Mouse (Mus musculus): Measurements from ENCODE around the gene Hist1h3f. TPM values are rescaled to one million over a fixed set of nuclear protein-coding genes. Genes with fewer than 3 reads are reported as not detected.
A peak's percentile ranks its signal among the peaks of the same experiment; 100 is the strongest.
"Not testable (repeated sequence)": the region's sequence is repeated elsewhere in the genome, so short reads cannot be mapped to it uniquely, and the experiment has no call there.

Hist1h3f gene
- polyA plus RNA-seq, 1 experiment = 7.0 TPM

DNA sequence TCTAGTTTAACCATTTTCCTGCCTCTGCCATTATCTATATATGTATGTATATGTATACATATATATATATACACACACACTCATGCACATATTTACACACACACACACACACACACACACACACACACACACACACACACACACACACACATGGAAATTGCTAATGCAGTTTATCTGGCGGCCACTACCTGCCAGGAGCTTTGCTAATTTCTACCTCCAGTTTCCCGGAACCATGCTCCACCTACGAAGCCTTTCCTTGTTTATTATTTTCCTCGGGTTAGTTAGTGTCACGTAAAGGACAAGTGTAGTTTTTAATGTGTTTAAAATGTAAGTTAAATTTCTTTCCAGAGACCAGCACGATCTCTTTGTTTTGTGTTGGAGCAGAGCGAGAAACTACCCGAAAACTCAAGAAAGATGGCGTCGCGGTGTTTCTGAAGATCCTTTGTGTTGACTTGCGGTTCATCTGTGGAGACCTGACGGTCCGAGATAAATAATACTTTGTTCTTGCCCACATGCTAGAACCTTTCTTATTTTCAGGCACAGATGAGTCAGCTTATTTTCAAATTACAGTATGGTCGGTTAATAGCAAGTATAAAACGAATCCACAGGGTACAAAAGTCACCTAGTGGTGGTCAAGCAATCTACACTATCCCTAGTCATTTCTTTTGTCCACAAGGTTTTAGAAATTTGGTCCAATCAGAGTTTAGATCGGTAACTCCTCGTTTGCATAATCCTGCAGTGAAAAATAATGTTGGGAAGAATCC is 19.0 kb downstream of the Hist1h3f start:
- Histone ChIP-seq H3K27me3 (replicated peaks) (no peaks in the 10 kb centered on the region), H3K9me3 (no peaks in the 10 kb centered on the region), H3K4me1 (peaks cover 27% of the 10 kb centered on the region; the same call in 1 of the 2 replicates), H3K36me3 (replicated peaks; ENCODE audit: low read length) (no peaks in the 10 kb centered on the region), H3K4me3 (replicated peaks) (peak overlapping the region; percentile 91)
- TF ChIP-seq FLI1 (IDR thresholded peaks at IDR 0.05; ENCODE audit: low read length) (no peak), GATA1 (IDR thresholded peaks at IDR 0.05; ENCODE audit: borderline replicate concordance, low read length) (no peak)

GRCm38 (mm10) chr13:23564482-23564881 is 20.6 kb downstream of the Hist1h3f start:
- H3K36me3 ChIP-seq (replicated peaks; ENCODE audit: low read length) = no peaks in the 10 kb centered on the region
- no peak overlapping the region for H3K4me3 ChIP-seq (replicated peaks)
- TF ChIP-seq GATA1 (IDR thresholded peaks at IDR 0.05; ENCODE audit: borderline replicate concordance, low read length) (no peak), FLI1 (IDR thresholded peaks at IDR 0.05; ENCODE audit: low read length) (no peak)
- no peaks in the 10 kb centered on the region for H3K27me3 ChIP-seq (replicated peaks)
- H3K9me3 ChIP-seq = no peaks in the 10 kb centered on the region
- peaks cover 29% of the 10 kb centered on the region; the same call in 1 of the 2 replicates for H3K4me1 ChIP-seq

GRCm38 (mm10) chr13:23570261-23571021 is 26.6 kb downstream of the Hist1h3f start:
- not testable (repeated sequence) for H3K27me3 ChIP-seq (replicated peaks); H3K36me3 ChIP-seq (replicated peaks; ENCODE audit: low read length); H3K9me3 ChIP-seq
- peaks cover 24% of the 10 kb centered on the region; the same call in 1 of the 2 replicates for H3K4me1 ChIP-seq
- H3K4me3 ChIP-seq (replicated peaks) = peak overlapping the region; percentile 81

GRCm38 (mm10) chr13:23571022-23571503 is 27.2 kb downstream of the Hist1h3f start, which contains the start of the genes Hist1h2ae and Hist1h2bg:
TSS of gene Hist1h2ae (minus strand) at chr13:23571220.
TSS of gene Hist1h2bg (plus strand) at chr13:23571396.
- no peaks in the 10 kb centered on the region for H3K36me3 ChIP-seq (replicated peaks; ENCODE audit: low read length)
- no peaks in the 10 kb centered on the region for H3K9me3 ChIP-seq
- H3K27me3 ChIP-seq (replicated peaks) = no peaks in the 10 kb centered on the region
- H3K4me3 ChIP-seq (replicated peaks) = peak within 1 kb of the TSS; percentile 90
- TF ChIP-seq GATA1 (IDR thresholded peaks at IDR 0.05; ENCODE audit: borderline replicate concordance, low read length) (no peak), FLI1 (IDR thresholded peaks at IDR 0.05; ENCODE audit: low read length) (no peak)
- peaks cover 27% of the 10 kb centered on the region for H3K4me1 ChIP-seq

DNA sequence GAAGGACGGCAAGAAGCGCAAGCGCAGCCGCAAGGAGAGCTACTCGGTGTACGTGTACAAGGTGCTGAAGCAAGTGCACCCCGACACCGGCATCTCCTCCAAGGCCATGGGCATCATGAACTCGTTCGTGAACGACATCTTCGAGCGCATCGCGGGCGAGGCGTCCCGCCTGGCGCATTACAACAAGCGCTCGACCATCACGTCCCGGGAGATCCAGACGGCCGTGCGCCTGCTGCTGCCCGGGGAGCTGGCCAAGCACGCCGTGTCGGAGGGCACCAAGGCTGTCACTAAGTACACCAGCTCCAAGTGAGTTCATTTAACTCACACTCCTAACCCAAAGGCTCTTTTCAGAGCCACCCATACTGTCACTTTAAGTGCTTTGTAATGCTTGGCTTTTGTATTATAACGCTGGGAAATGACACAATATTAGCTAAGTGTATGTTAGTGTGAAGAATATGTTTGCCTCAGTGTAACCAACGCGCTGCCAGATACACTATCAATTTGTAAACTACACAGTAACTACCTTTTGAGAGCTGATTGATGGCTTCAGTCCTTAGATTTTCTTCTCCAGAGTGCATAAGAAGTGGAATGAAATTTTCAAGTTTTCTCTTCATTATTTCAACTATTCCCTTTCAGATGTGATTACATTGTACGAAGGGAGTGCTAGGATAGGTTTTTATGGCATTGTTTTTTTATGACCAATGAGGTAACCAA is 27.8 kb downstream of the Hist1h3f start:
- not testable (repeated sequence) for H3K36me3 ChIP-seq (replicated peaks; ENCODE audit: low read length); H3K27me3 ChIP-seq (replicated peaks)
- H3K4me1 ChIP-seq = peaks cover 33% of the 10 kb centered on the region

DNA sequence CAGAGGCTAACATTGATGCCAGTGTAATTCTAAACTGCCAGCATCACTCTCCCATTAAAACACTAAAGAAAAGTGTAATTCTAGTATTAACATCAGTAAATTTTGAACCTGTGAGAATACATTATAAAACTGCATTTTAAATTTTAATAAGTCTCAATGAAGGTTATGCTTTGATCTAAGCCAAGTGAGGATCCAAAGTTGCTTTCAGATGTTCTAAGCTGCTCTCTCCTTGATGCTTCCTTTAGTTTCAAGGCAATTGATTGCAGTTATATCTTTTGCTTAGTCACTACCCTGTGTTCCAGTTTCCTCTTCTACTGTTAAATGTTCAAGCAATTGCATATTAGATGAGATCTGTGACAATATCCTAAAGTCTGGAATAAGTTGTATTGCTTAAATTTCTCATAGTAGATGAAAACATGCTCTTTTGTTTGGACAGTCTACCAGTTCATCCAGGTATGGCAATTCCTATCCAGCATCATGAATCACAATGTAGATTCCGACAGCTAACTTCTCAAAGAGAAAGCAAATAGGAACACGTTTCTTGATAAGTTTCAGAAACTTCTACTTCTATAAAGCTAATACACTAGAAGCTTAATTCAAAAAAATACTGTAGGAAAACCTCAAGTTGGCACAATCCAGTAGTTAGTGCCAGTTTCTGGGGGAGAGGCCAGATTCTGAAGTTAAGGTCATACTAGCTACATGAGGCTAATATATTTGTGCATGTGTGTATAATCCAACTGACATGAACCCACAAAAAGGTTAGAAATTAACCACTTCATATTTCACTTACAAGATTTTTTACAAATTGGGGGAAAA is 28.6 kb downstream of the Hist1h3f start:
- no peak for TF ChIP-seq GATA1 (IDR thresholded peaks at IDR 0.05; ENCODE audit: borderline replicate concordance, low read length)
- no peak for TF ChIP-seq FLI1 (IDR thresholded peaks at IDR 0.05; ENCODE audit: low read length)
- H3K27me3 ChIP-seq (replicated peaks) = no peaks in the 10 kb centered on the region
- peak overlapping the region; percentile 90 for H3K4me3 ChIP-seq (replicated peaks)
- no peaks in the 10 kb centered on the region for H3K9me3 ChIP-seq
- peaks cover 39% of the 10 kb centered on the region for H3K4me1 ChIP-seq
- H3K36me3 ChIP-seq (replicated peaks; ENCODE audit: low read length) = no peaks in the 10 kb centered on the region

More for the DNA sequence above, 27.8 kb downstream of the Hist1h3f start:
- peak overlapping the region; percentile 90 for H3K4me3 ChIP-seq (replicated peaks)
- H3K9me3 ChIP-seq = not testable (repeated sequence)

- not testable (repeated sequence) for H3K9me3 ChIP-seq; H3K27me3 ChIP-seq (replicated peaks); H3K36me3 ChIP-seq (replicated peaks; ENCODE audit: low read length)
- Histone ChIP-seq H3K4me3 (replicated peaks) (peak overlapping the region; percentile 90), H3K4me1 (peaks cover 38% of the 10 kb centered on the region)
Observed at GRCm38 (mm10) chr13:23573034-23573897, 29.4 kb downstream of the Hist1h3f start.

DNA sequence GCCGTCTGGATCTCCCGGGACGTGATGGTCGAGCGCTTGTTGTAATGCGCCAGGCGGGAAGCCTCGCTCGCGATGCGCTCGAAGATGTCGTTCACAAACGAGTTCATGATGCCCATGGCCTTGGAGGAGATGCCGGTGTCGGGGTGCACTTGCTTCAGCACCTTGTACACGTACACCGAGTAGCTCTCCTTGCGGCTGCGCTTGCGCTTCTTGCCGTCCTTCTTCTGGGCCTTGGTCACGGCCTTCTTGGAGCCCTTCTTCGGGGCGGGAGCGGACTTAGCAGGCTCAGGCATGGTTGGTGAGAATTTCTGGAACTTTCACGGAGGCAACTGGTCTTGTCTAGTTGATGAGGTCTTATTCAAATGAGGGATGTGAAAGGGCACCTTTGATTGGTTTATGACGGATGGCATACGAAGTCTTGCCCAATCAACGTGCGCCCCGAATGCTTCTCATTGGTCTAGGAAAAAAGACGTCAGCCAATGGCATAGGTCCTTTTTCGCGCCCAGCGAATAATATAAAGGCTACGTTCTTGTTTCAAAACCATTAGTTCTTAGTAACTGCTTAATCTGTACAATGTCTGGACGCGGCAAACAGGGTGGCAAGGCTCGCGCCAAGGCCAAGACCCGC is 30.2 kb downstream of the Hist1h3f start, which contains the start of the genes Hist1h2bf and Hist1h2ad:
Hist1h2bf (minus strand) TSS at position 299 of the 627 bp plus-strand sequence.
Hist1h2ad (plus strand) TSS at position 484 of the 627 bp plus-strand sequence.
- peak within 1 kb of the TSS; percentile 90 for H3K4me3 ChIP-seq (replicated peaks)
- not testable (repeated sequence) for H3K27me3 ChIP-seq (replicated peaks); H3K36me3 ChIP-seq (replicated peaks; ENCODE audit: low read length); H3K9me3 ChIP-seq
- H3K4me1 ChIP-seq = peaks cover 38% of the 10 kb centered on the region

- H3K4me1 ChIP-seq = peaks cover 35% of the 10 kb centered on the region
- not testable (repeated sequence) for H3K27me3 ChIP-seq (replicated peaks); H3K36me3 ChIP-seq (replicated peaks; ENCODE audit: low read length); H3K9me3 ChIP-seq
- peak overlapping the region; percentile 81 for H3K4me3 ChIP-seq (replicated peaks)
Observed at GRCm38 (mm10) chr13:23574546-23575170, 30.8 kb downstream of the Hist1h3f start.

All from megakaryocyte, embryonic 14.5 days (primary cell).